Mouse (Mus musculus): ENCODE results near the gene Kcmf1. TPM values are rescaled to one million over a fixed set of nuclear protein-coding genes. Genes with fewer than 3 reads are reported as not detected.

Kcmf1 gene
- polyA plus RNA-seq, 1 experiment from 2014 or later, result 46.7 TPM

DNA sequence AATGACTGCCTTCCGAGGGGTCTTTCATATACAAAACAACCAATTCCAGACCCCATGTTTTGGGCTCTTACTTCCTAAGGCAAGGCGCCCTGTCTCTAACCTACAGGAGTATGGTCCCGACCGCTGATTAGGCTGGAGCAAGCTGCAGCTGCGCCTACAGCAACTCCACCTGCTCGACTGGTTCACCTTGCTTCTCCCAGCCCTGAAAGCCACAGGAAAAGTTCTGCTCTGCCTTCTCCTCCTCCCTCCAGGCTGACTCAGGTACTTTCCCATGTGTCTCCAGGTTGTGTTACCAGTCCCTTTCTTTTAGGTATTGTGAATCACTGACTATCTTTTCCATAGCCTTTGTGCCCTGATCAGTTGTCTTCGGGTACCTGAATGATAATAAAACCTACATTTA lies 104.9 kb downstream of the Kcmf1 start:
- Histone ChIP-seq H3K9ac (no peak overlapping the region), H3K27ac (no peak overlapping the region), H3K36me3 (no peaks in the 10 kb centered on the region), H3K27me3 (replicated peaks) (peaks cover 7% of the 10 kb centered on the region; the same call in 1 of the 2 replicates), H3K4me1 (0 out of 2 replicates have a peak, but pooled peaks cover 3% of the 10 kb centered on the region), H3K4me3 (no peak overlapping the region), H3K4me2 (replicated peaks) (no peak overlapping the region), H3K9me3 (no peaks in the 10 kb centered on the region)
- 46% methylated on average over 7 of the region's 7 CpGs for WGBS
- no peak for ATAC-seq (ENCODE audit: low FRiP score, low read depth)

DNA sequence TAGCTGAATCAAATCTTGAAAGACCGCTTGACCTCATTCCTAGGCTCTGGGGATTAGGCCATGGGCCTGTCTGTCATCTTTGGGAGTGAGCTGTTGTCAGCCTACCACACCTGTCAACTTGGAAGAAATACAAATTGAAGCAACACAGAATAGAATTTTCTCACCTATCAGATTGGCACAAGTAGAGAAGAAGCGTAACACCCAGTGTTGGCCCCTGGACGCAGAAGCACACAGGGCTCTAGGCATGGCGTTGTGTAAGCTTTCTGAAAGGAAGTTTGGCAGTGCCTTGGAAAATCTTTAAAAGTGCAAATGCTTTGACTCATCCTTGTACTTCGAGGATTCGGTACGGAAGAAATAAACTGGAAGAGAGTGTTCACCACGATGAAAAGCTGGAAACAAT lies 107.1 kb downstream of the Kcmf1 start:
- H3K9me3 ChIP-seq, result no peaks in the 10 kb centered on the region
- H3K4me2 ChIP-seq (replicated peaks), result no peak overlapping the region
- H3K4me1 ChIP-seq, result peaks cover 10% of the 10 kb centered on the region
- ATAC-seq (ENCODE audit: low FRiP score, low read depth), result no peak
- no peaks in the 10 kb centered on the region for H3K36me3 ChIP-seq
- H3K27ac ChIP-seq, result no peak overlapping the region
- H3K9ac ChIP-seq, result no peak overlapping the region
- WGBS, result 94% methylated on average over 8 of the region's 8 CpGs
- no peak overlapping the region for H3K4me3 ChIP-seq
- peaks cover 11% of the 10 kb centered on the region; the same call in 1 of the 2 replicates for H3K27me3 ChIP-seq (replicated peaks)

Other genes starting within 250 kb of the Kcmf1 start
- gene Tcf7l1, start 110.7 kb downstream of the Kcmf1 start, polyA plus RNA-seq (2016; fragmentation: Nextera tagmentation; extraction: Ambion mirVana), result 17.4 and 18.6 TPM in 2 replicates
- gene Tmsb10, start 58.8 kb upstream of the Kcmf1 start, polyA plus RNA-seq (2016; fragmentation: Nextera tagmentation; extraction: Ambion mirVana), result 5,399 and 5,845 TPM in 2 replicates